Mouse (Mus musculus) CD4-positive, CD25-positive, alpha-beta regulatory T cell, adult 2 months (primary cell): ENCODE measurements around the gene Capn8.
"Not testable (repeated sequence)": the region's sequence is repeated elsewhere in the genome, so short reads cannot be mapped to it uniquely, and the experiment has no call there.

ENCODE experiments used
- DNase-seq: peaks from one replicate; pipeline ENCODE4 v3.0.0-alpha.2; 2012; ENCODE audit warnings: low read depth, low spot score

Gene Capn8

GRCm38 (mm10) chr1:182615465-182615864, 50.7 kb downstream of the Capn8 start:
- no peak for DNase-seq

- DNase-seq = no peak
Observed at GRCm38 (mm10) chr1:182618200-182618947, 53.6 kb downstream of the Capn8 start.

- no peak for DNase-seq
Observed at GRCm38 (mm10) chr1:182620470-182620869, 55.7 kb downstream of the Capn8 start.

GRCm38 (mm10) chr1:182621256-182621655, 56.4 kb downstream of the Capn8 start:
- no peak for DNase-seq

- no peak for DNase-seq
Observed at GRCm38 (mm10) chr1:182626197-182626596, 61.4 kb downstream of the Capn8 start.

GRCm38 (mm10) chr1:182629228-182629627, 64.4 kb downstream of the Capn8 start:
- DNase-seq = no peak

GRCm38 (mm10) chr1:182633712-182634294, 69.0 kb downstream of the Capn8 start:
- DNase-seq = no peak

GRCm38 (mm10) chr1:182639016-182639415, 74.2 kb downstream of the Capn8 start:
- DNase-seq = no peak

GRCm38 (mm10) chr1:182639456-182639855, 74.6 kb downstream of the Capn8 start:
- no peak for DNase-seq

- no peak for DNase-seq
Observed at GRCm38 (mm10) chr1:182640094-182640493, 75.3 kb downstream of the Capn8 start.

- DNase-seq = no peak
Observed at GRCm38 (mm10) chr1:182642779-182643178, 78.0 kb downstream of the Capn8 start.

GRCm38 (mm10) chr1:182644418-182644817, 79.6 kb downstream of the Capn8 start:
- not testable (repeated sequence) for DNase-seq

GRCm38 (mm10) chr1:182645211-182645668, 80.4 kb downstream of the Capn8 start:
- no peak for DNase-seq

- no peak for DNase-seq
Observed at GRCm38 (mm10) chr1:182646796-182647195, 82.0 kb downstream of the Capn8 start.

- peak; percentile 71 for DNase-seq
Observed at GRCm38 (mm10) chr1:182657760-182658159, 93.0 kb downstream of the Capn8 start.

- DNase-seq = no peak
Observed at GRCm38 (mm10) chr1:182660365-182660764, 95.6 kb downstream of the Capn8 start.

- no peak for DNase-seq
Observed at GRCm38 (mm10) chr1:182663671-182664070, 98.9 kb downstream of the Capn8 start.

- no peak for DNase-seq
Observed at GRCm38 (mm10) chr1:182664841-182665240, 100.0 kb downstream of the Capn8 start.

- no peak for DNase-seq
Observed at GRCm38 (mm10) chr1:182667281-182667680, 102.5 kb downstream of the Capn8 start.

- DNase-seq = no peak
Observed at GRCm38 (mm10) chr1:182669741-182670140, 104.9 kb downstream of the Capn8 start.

- DNase-seq = no peak
Observed at GRCm38 (mm10) chr1:182670563-182671342, 105.9 kb downstream of the Capn8 start.

- DNase-seq = no peak
Observed at GRCm38 (mm10) chr1:182671343-182671624, 106.5 kb downstream of the Capn8 start.

GRCm38 (mm10) chr1:182675346-182675745, 110.5 kb downstream of the Capn8 start:
- no peak for DNase-seq
